Mouse (Mus musculus) kidney, embryonic 15.5 days (tissue): Measurements from ENCODE around the gene Smim13. TPM values are rescaled to one million over a fixed set of nuclear protein-coding genes. Genes with fewer than 3 reads are reported as not detected.
"Not testable (repeated sequence)": the region's sequence is repeated elsewhere in the genome, so short reads cannot be mapped to it uniquely, and the experiment has no call there.

Source experiments
- ATAC-seq: fragments of 200-750 bp; cut with Nextera tagmentation; replicated peaks from 2 replicates; pipeline ENCODE4 v1.8.0; 2017; ENCODE audit warnings: moderate TSS enrichment; ENCODE audit not compliant: low FRiP score
- H3K27ac ChIP-seq: fragments of 300-500 bp; sonication (generic); 2 replicates; pipeline ENCODE4 v1.5.1; 2015; ENCODE audit warnings: mild to moderate bottlenecking, inconsistent platforms
- H3K27me3 ChIP-seq: fragments of 300-500 bp; sonication (generic); 2 replicates; pipeline ENCODE4 v1.6.1; 2015; ENCODE audit warnings: inconsistent platforms
- H3K36me3 ChIP-seq: fragments of 300-500 bp; sonication (generic); 2 replicates; pipeline ENCODE4 v1.6.1; 2015; ENCODE audit warnings: inconsistent platforms
- H3K4me1 ChIP-seq: fragments of 300-500 bp; sonication (generic); 2 replicates; pipeline ENCODE4 v1.6.1; 2015; ENCODE audit warnings: inconsistent platforms
- H3K4me2 ChIP-seq: fragments of 300-500 bp; sonication (generic); 2 replicates; pipeline ENCODE4 v1.6.1; 2015; ENCODE audit warnings: moderate library complexity, mild to moderate bottlenecking, inconsistent platforms
- H3K4me3 ChIP-seq: fragments of 300-500 bp; sonication (generic); replicated peaks from 2 replicates; pipeline ENCODE4 v1.5.1; 2015; ENCODE audit warnings: mild to moderate bottlenecking, inconsistent platforms
- H3K9ac ChIP-seq: fragments of 300-500 bp; sonication (generic); 2 replicates; pipeline ENCODE4 v1.6.1; 2015; ENCODE audit warnings: mild to moderate bottlenecking, inconsistent platforms
- H3K9me3 ChIP-seq: fragments of 300-500 bp; sonication (generic); replicated peaks from 2 replicates; pipeline ENCODE4 v1.6.1; 2016; ENCODE audit warnings: inconsistent platforms
- WGBS: fragments of 180-500 bp; shearing (Covaris S2); methylation state at CpG from one replicate; pipeline ENCODE4 v1.1.7; 2015; ENCODE audit warnings: mixed read lengths; 5-methylcytosine and 5-hydroxymethylcytosine counted together
- polyA plus RNA-seq: library from polyadenylated mRNA; unstranded; fragments of >200 nt; fragmentation: Nextera tagmentation; extraction: Ambion mirVana; gene quantifications from 2 replicates; pipeline ENCODE4 v1.2.1, GENCODE M21; 2015

The Smim13 gene
- polyA plus RNA-seq, 1 experiment from 2014 or later = 10.1 TPM

GRCm38 (mm10) chr13:41244306-41244830 is 5.3 kb upstream of the Smim13 start:
- Histone ChIP-seq H3K27ac (no peak overlapping the region), H3K4me1 (0 out of 2 replicates have a peak, but pooled peaks cover 6% of the 10 kb centered on the region), H3K4me3 (no peak overlapping the region), H3K36me3 (no peaks in the 10 kb centered on the region), H3K9ac (no peak overlapping the region), H3K27me3 (peaks cover 13% of the 10 kb centered on the region), H3K4me2 (no peak overlapping the region), H3K9me3 (no peaks in the 10 kb centered on the region)
- WGBS = 59% methylated on average over 6 of the region's 6 CpGs
- no peak for ATAC-seq

GRCm38 (mm10) chr13:41248751-41249520 is 708 bp upstream of the Smim13 start:
- peak overlapping the region; percentile 87 for H3K4me2 ChIP-seq
- H3K9me3 ChIP-seq = no peaks in the 10 kb centered on the region
- 41% methylated on average over 12 of the region's 12 CpGs for WGBS
- H3K36me3 ChIP-seq = no peaks in the 10 kb centered on the region
- peak; percentile 2; the same call in 1 of the 2 replicates for ATAC-seq
- H3K27ac ChIP-seq = peak overlapping the region; percentile 61; the same call in 1 of the 2 replicates
- peak overlapping the region; percentile 45; the same call in 1 of the 2 replicates for H3K9ac ChIP-seq
- peak overlapping the region; percentile 80 for H3K4me3 ChIP-seq
- no peaks in the 10 kb centered on the region for H3K27me3 ChIP-seq
- peaks cover 22% of the 10 kb centered on the region for H3K4me1 ChIP-seq

GRCm38 (mm10) chr13:41250318-41250981 is 806 bp downstream of the Smim13 start:
- Histone ChIP-seq H3K9me3 (no peaks in the 10 kb centered on the region), H3K4me3 (peak overlapping the region; percentile 80), H3K36me3 (no peaks in the 10 kb centered on the region), H3K27me3 (no peaks in the 10 kb centered on the region), H3K9ac (peak overlapping the region; percentile 77), H3K4me2 (peak overlapping the region; percentile 87), H3K4me1 (peaks cover 22% of the 10 kb centered on the region), H3K27ac (peak overlapping the region; percentile 93)
- WGBS = 1% methylated on average over 27 of the region's 27 CpGs
- no peak for ATAC-seq

- H3K4me3 ChIP-seq, H3K9ac ChIP-seq, H3K9me3 ChIP-seq, H3K27me3 ChIP-seq, H3K36me3 ChIP-seq, H3K27ac ChIP-seq, ATAC-seq: not testable (repeated sequence)
- Histone ChIP-seq H3K4me1 (peaks cover 22% of the 10 kb centered on the region), H3K4me2 (peak overlapping the region; percentile 87)
- WGBS = 95% methylated on average over 5 of the region's 5 CpGs
These were observed 1.6 kb downstream of the Smim13 start for GRCm38 (mm10) chr13:41251232-41251631.

- ATAC-seq = no peak
- WGBS = 56% methylated on average over 5 of the region's 5 CpGs
- Histone ChIP-seq H3K4me1 (peaks cover 22% of the 10 kb centered on the region), H3K9ac (no peak overlapping the region), H3K4me2 (no peak overlapping the region), H3K27ac (0 out of 2 replicates have a peak overlapping the region, but pooled peaks have one; percentile 1), H3K27me3 (no peaks in the 10 kb centered on the region), H3K36me3 (no peaks in the 10 kb centered on the region), H3K9me3 (no peaks in the 10 kb centered on the region), H3K4me3 (no peak overlapping the region)
These were observed 2.0 kb downstream of the Smim13 start for GRCm38 (mm10) chr13:41251667-41252066.

GRCm38 (mm10) chr13:41252141-41252540 is 2.5 kb downstream of the Smim13 start:
- H3K27me3 ChIP-seq = no peaks in the 10 kb centered on the region
- no peaks in the 10 kb centered on the region for H3K36me3 ChIP-seq
- H3K4me1 ChIP-seq = peaks cover 22% of the 10 kb centered on the region
- H3K9ac ChIP-seq = no peak overlapping the region
- H3K27ac ChIP-seq = 0 out of 2 replicates have a peak overlapping the region, but pooled peaks have one; percentile 1
- no peaks in the 10 kb centered on the region for H3K9me3 ChIP-seq
- no peak overlapping the region for H3K4me3 ChIP-seq
- WGBS = 72% methylated on average over 6 of the region's 6 CpGs
- no peak overlapping the region for H3K4me2 ChIP-seq
- ATAC-seq = no peak

- WGBS = 93% methylated on average over 7 of the region's 7 CpGs
- Histone ChIP-seq H3K27ac (no peak overlapping the region), H3K4me3 (no peak overlapping the region), H3K4me1 (peaks cover 22% of the 10 kb centered on the region), H3K27me3 (no peaks in the 10 kb centered on the region), H3K9ac (no peak overlapping the region), H3K36me3 (no peaks in the 10 kb centered on the region), H3K4me2 (no peak overlapping the region), H3K9me3 (no peaks in the 10 kb centered on the region)
- ATAC-seq = no peak
These were observed 3.1 kb downstream of the Smim13 start for GRCm38 (mm10) chr13:41252736-41253135.

- Histone ChIP-seq H3K4me2 (no peak overlapping the region), H3K4me3 (no peak overlapping the region), H3K4me1 (peaks cover 11% of the 10 kb centered on the region), H3K27ac (no peak overlapping the region), H3K9ac (no peak overlapping the region), H3K27me3 (no peaks in the 10 kb centered on the region), H3K9me3 (no peaks in the 10 kb centered on the region), H3K36me3 (no peaks in the 10 kb centered on the region)
- ATAC-seq = no peak
- WGBS = 88% methylated on average over 5 of the region's 5 CpGs
These were observed 6.5 kb downstream of the Smim13 start for GRCm38 (mm10) chr13:41256126-41256525.

- Histone ChIP-seq H3K4me2 (no peak overlapping the region), H3K9me3 (no peaks in the 10 kb centered on the region), H3K4me3 (no peak overlapping the region), H3K9ac (no peak overlapping the region), H3K4me1 (peaks cover 4% of the 10 kb centered on the region), H3K36me3 (no peaks in the 10 kb centered on the region), H3K27ac (no peak overlapping the region), H3K27me3 (no peaks in the 10 kb centered on the region)
- no peak for ATAC-seq
- 85% methylated on average over 3 of the region's 3 CpGs for WGBS
These were observed 7.3 kb downstream of the Smim13 start for GRCm38 (mm10) chr13:41256962-41257361.

- H3K27me3 ChIP-seq = no peaks in the 10 kb centered on the region
- no peaks in the 10 kb centered on the region for H3K36me3 ChIP-seq
- no peak overlapping the region for H3K27ac ChIP-seq
- no peaks in the 10 kb centered on the region for H3K4me1 ChIP-seq
- WGBS = 89% methylated on average over 4 of the region's 4 CpGs
- no peak for ATAC-seq
- no peak overlapping the region for H3K4me2 ChIP-seq
- no peak overlapping the region for H3K4me3 ChIP-seq
- H3K9me3 ChIP-seq = no peaks in the 10 kb centered on the region
- H3K9ac ChIP-seq = no peak overlapping the region
These were observed 8.2 kb downstream of the Smim13 start for GRCm38 (mm10) chr13:41257851-41258250.

- H3K27ac ChIP-seq, H3K4me2 ChIP-seq, H3K36me3 ChIP-seq, H3K9me3 ChIP-seq, H3K27me3 ChIP-seq, ATAC-seq, H3K4me1 ChIP-seq, H3K9ac ChIP-seq, H3K4me3 ChIP-seq: not testable (repeated sequence)
- WGBS = 93% methylated on average over 8 of the region's 8 CpGs
These were observed 12.0 kb downstream of the Smim13 start for GRCm38 (mm10) chr13:41261617-41262016.

- Histone ChIP-seq H3K9ac (no peak overlapping the region), H3K4me3 (no peak overlapping the region), H3K4me2 (no peak overlapping the region), H3K27ac (no peak overlapping the region), H3K27me3 (no peaks in the 10 kb centered on the region), H3K4me1 (peaks cover 6% of the 10 kb centered on the region), H3K9me3 (no peaks in the 10 kb centered on the region), H3K36me3 (no peaks in the 10 kb centered on the region)
- WGBS = 61% methylated on average over 5 of the region's 5 CpGs
- ATAC-seq = no peak
These were observed 13.8 kb downstream of the Smim13 start for GRCm38 (mm10) chr13:41263304-41264006.
